Mouse (Mus musculus): Measurements from ENCODE around the gene BC052040. TPM values are rescaled to one million over a fixed set of nuclear protein-coding genes. Genes with fewer than 3 reads are reported as not detected.

Gene BC052040
- polyA plus RNA-seq, 1 experiment = 1.6 TPM

DNA sequence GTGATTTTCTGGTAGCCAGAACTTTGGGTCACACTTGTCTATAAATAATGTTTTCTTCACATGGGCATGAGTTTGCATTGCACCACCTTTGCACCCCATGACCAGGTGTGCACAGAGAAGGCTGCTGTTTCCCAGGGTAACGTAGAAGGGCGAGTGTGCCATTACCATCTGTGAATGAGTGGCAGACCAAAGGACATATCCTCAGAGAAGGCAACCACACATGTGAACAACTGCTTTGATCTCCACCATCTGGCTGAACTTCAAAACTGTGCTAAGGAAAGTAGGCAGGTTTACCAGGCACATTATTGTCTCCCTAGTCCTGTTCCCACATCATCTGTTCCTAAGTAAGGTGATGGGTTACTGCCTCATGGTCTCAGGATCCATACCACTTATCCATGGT, 86.0 kb downstream of the BC052040 start:
- no peaks in the 10 kb centered on the region for H3K27me3 ChIP-seq (ENCODE audit: control insufficient read depth, insufficient read depth, low read length)
- H3K27ac ChIP-seq (ENCODE audit: insufficient read depth, low read depth, low read length) = no peak overlapping the region
- 82% methylated on average over 2 of the region's 2 CpGs for WGBS
- no peak overlapping the region for H3K4me3 ChIP-seq (ENCODE audit: low read depth, low read length)
- TF ChIP-seq CTCF (IDR thresholded peaks at IDR 0.05; ENCODE audit: extremely low read depth, insufficient read length, insufficient replicate concordance, low read depth, low read length) (no peak), POLR2A (IDR thresholded peaks at IDR 0.05; ENCODE audit: low read depth, low read length) (no peak)
- H3K4me1 ChIP-seq (ENCODE audit: control insufficient read depth, insufficient read depth, insufficient read length, low read length) = no peaks in the 10 kb centered on the region
- no peaks in the 10 kb centered on the region; the same call in none of the 2 replicates for H3K36me3 ChIP-seq (ENCODE audit: control insufficient read depth, insufficient read depth, low read length)

DNA sequence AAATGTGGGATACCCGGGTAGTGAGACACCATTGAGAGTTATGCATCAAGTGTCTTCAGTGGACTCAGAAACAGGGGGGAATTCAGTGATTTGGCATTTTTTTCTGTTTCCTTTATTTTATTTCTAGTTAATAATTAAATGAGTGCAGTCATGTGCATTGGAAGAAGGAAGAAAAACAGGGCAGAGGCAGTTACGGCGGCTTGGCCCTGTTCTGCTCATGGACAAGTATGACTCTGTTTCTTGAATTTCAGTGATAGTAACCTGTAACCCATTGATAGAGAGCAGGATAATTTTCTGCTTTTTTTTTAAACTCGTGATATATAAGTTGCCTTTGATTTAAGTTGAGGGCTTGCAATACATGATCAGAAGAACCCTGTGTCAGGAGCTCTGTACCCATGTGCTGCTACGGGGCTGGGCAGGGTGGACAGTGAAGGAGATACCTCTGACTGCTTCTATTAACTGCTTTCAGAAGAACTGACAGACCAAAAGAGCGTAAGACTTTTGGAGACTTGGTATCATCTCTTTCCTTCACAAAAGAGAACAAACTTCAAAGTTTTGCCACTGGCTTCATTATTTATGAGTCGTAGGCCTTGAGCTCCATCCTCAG, 91.6 kb downstream of the BC052040 start:
- 82% methylated on average over 7 of the region's 7 CpGs for WGBS
- H3K4me1 ChIP-seq (ENCODE audit: control insufficient read depth, insufficient read depth, insufficient read length, low read length) = no peaks in the 10 kb centered on the region
- no peaks in the 10 kb centered on the region; the same call in none of the 2 replicates for H3K36me3 ChIP-seq (ENCODE audit: control insufficient read depth, insufficient read depth, low read length)
- no peak overlapping the region for H3K4me3 ChIP-seq (ENCODE audit: low read depth, low read length)
- no peaks in the 10 kb centered on the region for H3K27me3 ChIP-seq (ENCODE audit: control insufficient read depth, insufficient read depth, low read length)
- TF ChIP-seq POLR2A (IDR thresholded peaks at IDR 0.05; ENCODE audit: low read depth, low read length) (no peak), CTCF (IDR thresholded peaks at IDR 0.05; ENCODE audit: extremely low read depth, insufficient read length, insufficient replicate concordance, low read depth, low read length) (no peak)
- no peak overlapping the region for H3K27ac ChIP-seq (ENCODE audit: insufficient read depth, low read depth, low read length)

DNA sequence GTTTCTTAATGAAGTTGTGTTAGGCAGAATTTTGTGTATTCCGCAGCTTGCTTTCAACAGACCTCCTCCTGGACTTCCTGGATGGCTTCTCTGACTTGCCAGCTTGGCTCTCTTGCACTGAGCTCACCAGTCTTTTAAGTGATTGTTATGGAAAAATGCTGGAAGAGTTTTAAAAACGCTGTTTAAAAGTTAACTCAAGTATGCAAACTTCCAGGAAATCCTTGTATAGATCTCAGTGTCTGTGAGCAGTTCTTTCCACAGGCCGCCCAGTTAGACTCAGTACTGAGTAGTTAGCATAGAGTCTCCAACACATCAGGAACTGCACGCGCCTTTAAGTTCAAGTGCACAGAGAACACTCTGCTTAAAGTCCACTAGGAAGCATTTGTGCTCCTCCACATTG, 97.3 kb downstream of the BC052040 start:
- no peaks in the 10 kb centered on the region for H3K4me1 ChIP-seq (ENCODE audit: control insufficient read depth, insufficient read depth, insufficient read length, low read length)
- H3K4me3 ChIP-seq (ENCODE audit: low read depth, low read length) = no peak overlapping the region
- no peaks in the 10 kb centered on the region for H3K27me3 ChIP-seq (ENCODE audit: control insufficient read depth, insufficient read depth, low read length)
- no peak overlapping the region for H3K27ac ChIP-seq (ENCODE audit: insufficient read depth, low read depth, low read length)
- 71% methylated on average over 5 of the region's 5 CpGs for WGBS
- TF ChIP-seq POLR2A (IDR thresholded peaks at IDR 0.05; ENCODE audit: low read depth, low read length) = no peak
- TF ChIP-seq CTCF (IDR thresholded peaks at IDR 0.05; ENCODE audit: extremely low read depth, insufficient read length, insufficient replicate concordance, low read depth, low read length) = no peak
- no peaks in the 10 kb centered on the region for H3K36me3 ChIP-seq (ENCODE audit: control insufficient read depth, insufficient read depth, low read length)

DNA sequence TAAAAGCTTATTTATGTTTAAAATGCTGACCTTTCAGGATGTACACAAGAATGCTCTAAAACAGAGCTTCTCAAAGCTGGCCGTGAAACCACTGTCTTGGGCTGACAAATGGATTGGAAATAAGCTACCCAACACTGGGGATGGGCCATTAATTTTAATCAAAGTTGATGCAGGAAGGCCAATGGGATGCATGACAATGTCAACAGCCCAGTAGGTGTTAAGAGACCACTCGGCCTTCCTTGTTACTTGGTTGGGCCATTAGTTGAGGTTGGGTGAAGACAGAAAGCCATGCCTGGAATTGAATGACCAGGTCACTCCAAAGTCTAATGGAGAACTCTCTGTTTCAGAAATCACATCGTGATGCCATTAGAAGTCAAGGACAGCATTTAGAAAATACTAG, 103.7 kb downstream of the BC052040 start:
- H3K27ac ChIP-seq (ENCODE audit: insufficient read depth, low read depth, low read length) = no peak overlapping the region
- 80% methylated on average over 3 of the region's 3 CpGs for WGBS
- no peak overlapping the region for H3K4me3 ChIP-seq (ENCODE audit: low read depth, low read length)
- H3K27me3 ChIP-seq (ENCODE audit: control insufficient read depth, insufficient read depth, low read length) = no peaks in the 10 kb centered on the region
- TF ChIP-seq POLR2A (IDR thresholded peaks at IDR 0.05; ENCODE audit: low read depth, low read length) (no peak), CTCF (IDR thresholded peaks at IDR 0.05; ENCODE audit: extremely low read depth, insufficient read length, insufficient replicate concordance, low read depth, low read length) (no peak)
- H3K4me1 ChIP-seq (ENCODE audit: control insufficient read depth, insufficient read depth, insufficient read length, low read length) = no peaks in the 10 kb centered on the region
- no peaks in the 10 kb centered on the region for H3K36me3 ChIP-seq (ENCODE audit: control insufficient read depth, insufficient read depth, low read length)

DNA sequence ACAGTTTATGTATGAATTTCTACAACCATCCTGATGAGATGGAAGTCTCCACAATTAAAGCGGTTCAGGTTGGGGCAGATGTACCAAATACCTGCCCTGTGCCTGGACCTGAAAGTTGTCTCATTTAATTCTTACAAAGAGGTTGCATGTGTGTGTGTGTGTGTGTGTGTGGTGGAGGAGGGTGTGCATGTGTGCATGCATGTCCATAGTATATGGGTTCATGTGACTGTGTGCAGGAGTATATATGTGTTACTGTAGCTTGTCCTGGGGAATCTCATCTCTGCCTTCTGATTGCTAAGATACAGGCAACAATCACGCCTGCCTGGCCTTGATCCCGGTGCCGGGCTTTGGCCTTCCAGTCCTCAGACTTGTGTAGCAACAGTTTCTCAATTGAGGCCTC, 106.1 kb downstream of the BC052040 start:
- no peak for TF ChIP-seq CTCF (IDR thresholded peaks at IDR 0.05; ENCODE audit: extremely low read depth, insufficient read length, insufficient replicate concordance, low read depth, low read length)
- no peak overlapping the region for H3K27ac ChIP-seq (ENCODE audit: insufficient read depth, low read depth, low read length)
- H3K36me3 ChIP-seq (ENCODE audit: control insufficient read depth, insufficient read depth, low read length) = no peaks in the 10 kb centered on the region
- 93% methylated on average over 4 of the region's 4 CpGs for WGBS
- no peak overlapping the region for H3K4me3 ChIP-seq (ENCODE audit: low read depth, low read length)
- no peaks in the 10 kb centered on the region for H3K27me3 ChIP-seq (ENCODE audit: control insufficient read depth, insufficient read depth, low read length)
- no peaks in the 10 kb centered on the region for H3K4me1 ChIP-seq (ENCODE audit: control insufficient read depth, insufficient read depth, insufficient read length, low read length)

DNA sequence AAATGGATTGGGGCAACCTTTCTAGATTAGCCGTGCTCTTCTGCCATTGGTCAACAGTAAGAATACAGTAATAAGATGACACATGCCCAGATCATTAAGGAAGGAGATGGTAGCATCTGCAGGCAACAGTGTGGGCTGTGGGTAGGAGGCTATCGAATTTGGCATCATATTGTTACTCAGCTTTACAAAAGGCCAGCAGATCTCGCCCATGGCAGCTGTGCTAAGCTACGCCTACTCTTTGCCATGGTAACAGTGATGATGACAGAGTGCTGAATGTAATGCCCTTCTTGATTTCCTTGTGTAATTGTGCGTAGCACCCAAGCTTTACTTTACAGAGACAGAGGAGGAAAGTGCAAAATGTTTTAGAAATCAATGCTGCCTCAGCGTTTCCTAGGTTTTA, 106.8 kb downstream of the BC052040 start:
- Histone ChIP-seq H3K27ac (ENCODE audit: insufficient read depth, low read depth, low read length) (no peak overlapping the region), H3K36me3 (ENCODE audit: control insufficient read depth, insufficient read depth, low read length) (no peaks in the 10 kb centered on the region), H3K27me3 (ENCODE audit: control insufficient read depth, insufficient read depth, low read length) (no peaks in the 10 kb centered on the region), H3K4me1 (ENCODE audit: control insufficient read depth, insufficient read depth, insufficient read length, low read length) (no peaks in the 10 kb centered on the region), H3K4me3 (ENCODE audit: low read depth, low read length) (no peak overlapping the region)
- TF ChIP-seq CTCF (IDR thresholded peaks at IDR 0.05; ENCODE audit: extremely low read depth, insufficient read length, insufficient replicate concordance, low read depth, low read length) (no peak), POLR2A (IDR thresholded peaks at IDR 0.05; ENCODE audit: low read depth, low read length) (no peak)
- WGBS = 95% methylated on average over 6 of the region's 6 CpGs

DNA sequence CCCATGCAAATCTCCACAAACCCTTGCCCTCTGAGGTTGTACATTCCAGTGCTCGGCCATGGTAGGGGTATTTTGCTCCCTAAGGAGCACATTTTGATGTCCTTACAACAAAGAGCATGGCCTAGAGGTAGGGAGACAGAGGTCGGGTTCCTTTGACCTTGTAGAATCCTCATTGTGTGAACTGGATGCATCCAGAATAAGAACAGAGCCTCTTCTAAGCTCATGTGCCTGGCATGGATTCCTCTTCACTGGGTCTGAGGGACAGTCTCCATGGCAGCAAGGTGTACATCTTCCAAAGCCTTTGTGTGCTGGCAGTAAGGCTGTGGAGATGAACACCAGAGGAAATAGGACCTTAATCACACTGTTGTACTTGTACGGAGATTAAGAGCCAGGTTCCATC, 112.3 kb downstream of the BC052040 start:
- H3K4me1 ChIP-seq (ENCODE audit: control insufficient read depth, insufficient read depth, insufficient read length, low read length) = no peaks in the 10 kb centered on the region
- 0 out of 2 replicates have a peak, but pooled peaks cover 2% of the 10 kb centered on the region for H3K36me3 ChIP-seq (ENCODE audit: control insufficient read depth, insufficient read depth, low read length)
- 90% methylated on average over 3 of the region's 3 CpGs for WGBS
- no peak overlapping the region for H3K27ac ChIP-seq (ENCODE audit: insufficient read depth, low read depth, low read length)
- no peak overlapping the region for H3K4me3 ChIP-seq (ENCODE audit: low read depth, low read length)
- TF ChIP-seq POLR2A (IDR thresholded peaks at IDR 0.05; ENCODE audit: low read depth, low read length) (no peak), CTCF (IDR thresholded peaks at IDR 0.05; ENCODE audit: extremely low read depth, insufficient read length, insufficient replicate concordance, low read depth, low read length) (no peak)
- H3K27me3 ChIP-seq (ENCODE audit: control insufficient read depth, insufficient read depth, low read length) = no peaks in the 10 kb centered on the region
